Mouse (Mus musculus) heart, embryonic 16.5 days (tissue): Measurements from ENCODE around the gene Casp8ap2. TPM values are rescaled to one million over a fixed set of nuclear protein-coding genes. Genes with fewer than 3 reads are reported as not detected.

Experiments
- ATAC-seq: fragments of 200-750 bp; cut with Nextera tagmentation; replicated peaks from 2 replicates; pipeline ENCODE4 v1.8.0; 2017; ENCODE audit warnings: moderate number of reproducible peaks; ENCODE audit not compliant: insufficient read depth, low FRiP score; ENCODE audit errors: extremely low read depth
- H3K27ac ChIP-seq: fragments of 300-500 bp; sonication (generic); 2 replicates; pipeline ENCODE4 v1.5.1; 2014; ENCODE audit warnings: mild to moderate bottlenecking, low read length, control low read depth, moderate library complexity
- H3K27me3 ChIP-seq: fragments of 300-500 bp; sonication (generic); 2 replicates; pipeline ENCODE4 v1.6.1; 2014; ENCODE audit warnings: low read length, mixed read lengths; ENCODE audit not compliant: control insufficient read depth, insufficient read depth
- H3K36me3 ChIP-seq: fragments of 300-500 bp; sonication (generic); 2 replicates; pipeline ENCODE4 v1.6.1; 2014; ENCODE audit not compliant: control insufficient read depth, insufficient read depth
- H3K4me1 ChIP-seq: fragments of 300-500 bp; sonication (generic); 2 replicates; pipeline ENCODE4 v1.6.1; 2014; ENCODE audit warnings: low read length, mixed read lengths; ENCODE audit not compliant: control insufficient read depth, insufficient read depth
- H3K4me2 ChIP-seq: fragments of 300-500 bp; sonication (generic); 2 replicates; pipeline ENCODE4 v1.6.1; 2014; ENCODE audit warnings: low read depth, mild to moderate bottlenecking, control low read depth, low read length
- H3K4me3 ChIP-seq: fragments of 300-500 bp; sonication (generic); 2 replicates; pipeline ENCODE4 v1.5.1; 2014; ENCODE audit warnings: mild to moderate bottlenecking, control low read depth, low read length
- H3K9ac ChIP-seq: fragments of 300-500 bp; sonication (generic); 2 replicates; pipeline ENCODE4 v1.6.1; 2014; ENCODE audit warnings: low read length, control low read depth
- H3K9me3 ChIP-seq: fragments of 300-500 bp; sonication (generic); replicated peaks from 2 replicates; pipeline ENCODE4 v1.6.1; 2016; ENCODE audit warnings: low read length; ENCODE audit not compliant: control insufficient read depth
- WGBS: fragments of 180-500 bp; shearing (Covaris S2); extraction: QIAGEN DNeasy Blood & Tissue Kit; methylation state at CpG from one replicate; pipeline ENCODE4 v1.1.7; 2014; 5-methylcytosine and 5-hydroxymethylcytosine counted together
- polyA plus RNA-seq: library from polyadenylated mRNA; unstranded; fragments of >200 nt; fragmentation: Nextera tagmentation; extraction: Ambion mirVana; gene quantifications from 2 replicates; pipeline ENCODE4 v1.2.1, GENCODE M21; 2015

Gene Casp8ap2
- polyA plus RNA-seq, 1 experiment from 2014 or later, result 31.8 TPM

GRCm38 (mm10) chr4:32651669-32652068, 36.4 kb downstream of the Casp8ap2 start:
- Histone ChIP-seq H3K4me3 (no peak overlapping the region), H3K4me1 (0 out of 2 replicates have a peak, but pooled peaks cover 2% of the 10 kb centered on the region), H3K27ac (no peak overlapping the region), H3K27me3 (no peaks in the 10 kb centered on the region), H3K9ac (no peak overlapping the region), H3K9me3 (no peaks in the 10 kb centered on the region), H3K4me2 (no peak overlapping the region), H3K36me3 (peaks cover 20% of the 10 kb centered on the region)
- 78% methylated on average over 5 of the region's 5 CpGs for WGBS
- ATAC-seq, result no peak

GRCm38 (mm10) chr4:32656146-32656904, 41.1 kb downstream of the Casp8ap2 start:
- Histone ChIP-seq H3K9me3 (no peaks in the 10 kb centered on the region), H3K27me3 (no peaks in the 10 kb centered on the region), H3K9ac (peak overlapping the region; percentile 69), H3K27ac (peak overlapping the region; percentile 82), H3K36me3 (0 out of 2 replicates have a peak, but pooled peaks cover 5% of the 10 kb centered on the region), H3K4me3 (peak overlapping the region; percentile 99), H3K4me1 (peaks cover 10% of the 10 kb centered on the region), H3K4me2 (peak overlapping the region; percentile 65)
- WGBS, result 56% methylated on average over 11 of the region's 11 CpGs
- ATAC-seq, result 0 out of 2 replicates have a peak, but pooled peaks have one; percentile 7

- no peaks in the 10 kb centered on the region for H3K27me3 ChIP-seq
- WGBS, result under 1% methylated on average over 68 of the region's 68 CpGs
- H3K9ac ChIP-seq, result peak within 1 kb of the TSS; percentile 82
- H3K9me3 ChIP-seq, result no peaks in the 10 kb centered on the region
- H3K4me2 ChIP-seq, result peak within 1 kb of the TSS; percentile 87
- peak within 1 kb of the TSS; percentile 99 for H3K4me3 ChIP-seq
- H3K27ac ChIP-seq, result peak within 1 kb of the TSS; percentile 82
- 0 out of 2 replicates have a peak, but pooled peaks cover 5% of the 10 kb centered on the region for H3K36me3 ChIP-seq
- peak; percentile 86 for ATAC-seq
- peaks cover 10% of the 10 kb centered on the region for H3K4me1 ChIP-seq
Measured at GRCm38 (mm10) chr4:32656918-32657662, 41.8 kb downstream of the Casp8ap2 start, which contains the start of gene Mdn1. Mdn1 (plus strand) TSS chr4:32657119.

- 80% methylated on average over 4 of the region's 4 CpGs for WGBS
Measured at GRCm38 (mm10) chr4:32665843-32666242, 50.6 kb downstream of the Casp8ap2 start.

GRCm38 (mm10) chr4:32668291-32668690, 53.0 kb downstream of the Casp8ap2 start:
- Histone ChIP-seq H3K4me3 (no peak overlapping the region), H3K27ac (no peak overlapping the region), H3K9me3 (no peaks in the 10 kb centered on the region), H3K36me3 (peaks cover 47% of the 10 kb centered on the region), H3K4me2 (no peak overlapping the region), H3K9ac (no peak overlapping the region), H3K27me3 (no peaks in the 10 kb centered on the region), H3K4me1 (no peaks in the 10 kb centered on the region)
- no peak for ATAC-seq
- WGBS, result 86% methylated on average over 1 of the region's 1 CpGs

More at GRCm38 (mm10) chr4:32665843-32666242, 50.6 kb downstream of the Casp8ap2 start:
- Histone ChIP-seq H3K4me2 (no peak overlapping the region), H3K4me1 (no peaks in the 10 kb centered on the region), H3K9ac (no peak overlapping the region), H3K27me3 (no peaks in the 10 kb centered on the region), H3K36me3 (peaks cover 41% of the 10 kb centered on the region), H3K4me3 (no peak overlapping the region), H3K27ac (no peak overlapping the region), H3K9me3 (no peaks in the 10 kb centered on the region)
- no peak for ATAC-seq

- H3K27ac ChIP-seq, result no peak overlapping the region
- no peak overlapping the region for H3K4me2 ChIP-seq
- H3K9me3 ChIP-seq, result no peaks in the 10 kb centered on the region
- no peak for ATAC-seq
- no peak overlapping the region for H3K4me3 ChIP-seq
- H3K36me3 ChIP-seq, result peaks cover 44% of the 10 kb centered on the region
- no peaks in the 10 kb centered on the region for H3K27me3 ChIP-seq
- WGBS, result 79% methylated on average over 2 of the region's 2 CpGs
- H3K4me1 ChIP-seq, result no peaks in the 10 kb centered on the region
- no peak overlapping the region for H3K9ac ChIP-seq
Measured at GRCm38 (mm10) chr4:32669825-32670224, 54.6 kb downstream of the Casp8ap2 start.

GRCm38 (mm10) chr4:32674025-32674424, 58.8 kb downstream of the Casp8ap2 start:
- ATAC-seq, result no peak
- WGBS, result 83% methylated on average over 2 of the region's 2 CpGs
- Histone ChIP-seq H3K27me3 (no peaks in the 10 kb centered on the region), H3K9me3 (no peaks in the 10 kb centered on the region), H3K9ac (no peak overlapping the region), H3K4me1 (no peaks in the 10 kb centered on the region), H3K4me3 (no peak overlapping the region), H3K36me3 (peaks cover 35% of the 10 kb centered on the region), H3K27ac (no peak overlapping the region), H3K4me2 (no peak overlapping the region)

GRCm38 (mm10) chr4:32677471-32677870, 62.2 kb downstream of the Casp8ap2 start:
- no peak overlapping the region for H3K4me3 ChIP-seq
- 87% methylated on average over 3 of the region's 3 CpGs for WGBS
- ATAC-seq, result no peak
- H3K4me1 ChIP-seq, result no peaks in the 10 kb centered on the region
- H3K4me2 ChIP-seq, result no peak overlapping the region
- peaks cover 36% of the 10 kb centered on the region for H3K36me3 ChIP-seq
- H3K9me3 ChIP-seq, result no peaks in the 10 kb centered on the region
- no peak overlapping the region for H3K9ac ChIP-seq
- H3K27ac ChIP-seq, result no peak overlapping the region
- H3K27me3 ChIP-seq, result no peaks in the 10 kb centered on the region

- Histone ChIP-seq H3K4me2 (no peak overlapping the region), H3K4me1 (no peaks in the 10 kb centered on the region), H3K27ac (no peak overlapping the region), H3K9me3 (no peaks in the 10 kb centered on the region), H3K27me3 (no peaks in the 10 kb centered on the region), H3K36me3 (peaks cover 25% of the 10 kb centered on the region; the same call in 1 of the 2 replicates), H3K4me3 (no peak overlapping the region), H3K9ac (no peak overlapping the region)
- ATAC-seq, result no peak
- 74% methylated on average over 3 of the region's 3 CpGs for WGBS
Measured at GRCm38 (mm10) chr4:32680843-32681242, 65.6 kb downstream of the Casp8ap2 start.
